Mouse (Mus musculus): Measurements from ENCODE around the gene Atrnl1. TPM values are rescaled to one million over a fixed set of nuclear protein-coding genes. Genes with fewer than 3 reads are reported as not detected.

The Atrnl1 gene
- polyA plus RNA-seq, 1 experiment from 2014 or later, result 11.0 TPM

DNA sequence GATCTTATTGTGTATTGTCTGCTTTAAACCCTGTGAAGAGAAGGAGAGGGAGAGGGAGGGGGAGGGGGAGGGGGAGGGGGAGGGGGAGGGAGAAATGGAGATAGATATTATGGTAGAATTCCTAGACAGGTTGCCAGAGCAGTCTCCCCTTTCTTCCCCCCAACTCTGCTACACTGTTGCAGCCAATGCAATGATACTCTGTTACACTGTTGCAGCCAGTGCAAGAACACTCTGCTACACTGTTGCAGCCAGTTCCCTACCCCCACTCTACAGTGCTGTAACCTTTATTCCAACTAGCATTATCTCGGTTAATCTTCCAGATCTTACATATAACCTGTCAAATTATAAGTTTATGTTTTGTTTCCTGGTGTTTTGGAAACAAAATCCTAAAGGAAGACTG is 400.8 kb downstream of the Atrnl1 start:
- no peak overlapping the region for H3K4me3 ChIP-seq
- no peak overlapping the region for H3K4me2 ChIP-seq (replicated peaks)
- no peaks in the 10 kb centered on the region for H3K4me1 ChIP-seq
- no peaks in the 10 kb centered on the region for H3K27me3 ChIP-seq (replicated peaks)
- no peak overlapping the region for H3K9ac ChIP-seq
- H3K9me3 ChIP-seq, result no peaks in the 10 kb centered on the region
- no peaks in the 10 kb centered on the region for H3K36me3 ChIP-seq
- no peak for ATAC-seq (ENCODE audit: low FRiP score, low read depth)
- 90% methylated on average over 1 of the region's 1 CpGs for WGBS
- no peak overlapping the region for H3K27ac ChIP-seq

GRCm38 (mm10) chr19:58015741-58016140 is 404.9 kb downstream of the Atrnl1 start:
- Histone ChIP-seq H3K27ac (no peak overlapping the region), H3K9ac (no peak overlapping the region), H3K27me3 (replicated peaks) (no peaks in the 10 kb centered on the region), H3K9me3 (no peaks in the 10 kb centered on the region), H3K4me1 (no peaks in the 10 kb centered on the region), H3K36me3 (no peaks in the 10 kb centered on the region), H3K4me3 (no peak overlapping the region), H3K4me2 (replicated peaks) (no peak overlapping the region)
- 90% methylated on average over 6 of the region's 6 CpGs for WGBS
- ATAC-seq (ENCODE audit: low FRiP score, low read depth), result no peak

DNA sequence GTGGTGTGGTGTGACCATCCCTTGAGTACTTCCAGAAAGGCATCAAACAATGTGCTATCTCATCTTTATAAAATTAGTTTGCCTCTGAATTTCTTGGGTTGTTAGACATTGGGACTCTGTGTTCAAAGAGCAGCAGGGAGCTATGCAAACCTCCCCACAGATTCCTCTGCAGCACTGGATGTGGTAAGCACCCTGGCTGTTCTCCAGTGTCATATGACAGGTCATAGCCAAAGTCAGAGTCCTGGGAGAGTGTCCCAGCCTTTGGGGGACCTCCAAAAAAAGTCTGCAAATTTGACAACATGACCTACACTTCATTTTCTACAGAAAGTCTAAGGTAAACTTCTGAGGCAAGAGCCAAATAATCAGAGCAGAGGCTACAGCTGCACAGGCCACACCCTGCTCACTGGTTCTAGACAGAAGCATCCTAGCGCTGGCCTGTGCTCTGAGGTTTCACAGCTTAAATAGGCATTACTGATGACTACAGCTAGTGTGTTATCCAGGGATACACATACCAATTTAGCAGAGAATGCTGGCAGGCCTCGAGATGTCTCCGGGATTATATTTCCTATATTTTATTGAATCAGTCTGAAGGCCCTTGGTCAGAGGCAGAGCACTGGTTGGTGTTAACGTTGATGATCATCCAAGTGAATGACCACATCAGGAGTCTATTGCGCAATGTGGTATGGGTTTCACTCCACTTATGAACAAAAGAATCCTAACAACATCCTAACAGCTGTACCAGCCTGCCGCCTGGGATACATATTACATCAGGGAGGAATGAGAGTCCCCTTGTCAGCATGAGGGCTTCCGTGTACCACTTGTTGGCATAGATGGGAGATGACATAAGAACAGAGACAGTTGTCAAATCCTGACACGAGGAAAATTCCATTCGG is 406.0 kb downstream of the Atrnl1 start:
- Histone ChIP-seq H3K4me1 (no peaks in the 10 kb centered on the region), H3K4me2 (replicated peaks) (no peak overlapping the region), H3K9ac (no peak overlapping the region), H3K27ac (no peak overlapping the region), H3K36me3 (no peaks in the 10 kb centered on the region), H3K9me3 (no peaks in the 10 kb centered on the region), H3K27me3 (replicated peaks) (no peaks in the 10 kb centered on the region), H3K4me3 (no peak overlapping the region)
- 91% methylated on average over 9 of the region's 9 CpGs for WGBS
- no peak for ATAC-seq (ENCODE audit: low FRiP score, low read depth)

DNA sequence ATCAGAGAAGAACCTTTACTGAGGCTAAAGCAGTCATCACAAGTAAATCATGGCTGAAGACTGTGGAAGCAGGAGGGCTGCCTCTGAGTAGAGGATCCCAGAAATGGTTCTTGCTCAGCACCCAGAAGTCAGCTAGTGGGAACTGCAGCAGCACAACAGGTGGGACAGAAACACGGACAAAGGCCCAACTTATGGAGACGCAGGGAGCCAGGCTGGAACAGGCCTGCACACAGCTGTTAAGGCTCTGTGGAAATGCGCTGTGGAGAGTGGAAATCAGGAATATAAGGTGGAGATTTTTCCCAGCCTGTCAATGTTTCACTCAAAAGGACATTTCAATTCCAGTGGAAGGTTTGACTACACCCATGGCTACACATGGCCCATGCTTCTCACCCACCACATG is 406.6 kb downstream of the Atrnl1 start:
- H3K27me3 ChIP-seq (replicated peaks), result no peaks in the 10 kb centered on the region
- no peak overlapping the region for H3K9ac ChIP-seq
- no peak for ATAC-seq (ENCODE audit: low FRiP score, low read depth)
- H3K36me3 ChIP-seq, result no peaks in the 10 kb centered on the region
- no peaks in the 10 kb centered on the region for H3K4me1 ChIP-seq
- H3K4me2 ChIP-seq (replicated peaks), result no peak overlapping the region
- no peak overlapping the region for H3K4me3 ChIP-seq
- no peaks in the 10 kb centered on the region for H3K9me3 ChIP-seq
- H3K27ac ChIP-seq, result no peak overlapping the region
- WGBS, result 91% methylated on average over 3 of the region's 3 CpGs

DNA sequence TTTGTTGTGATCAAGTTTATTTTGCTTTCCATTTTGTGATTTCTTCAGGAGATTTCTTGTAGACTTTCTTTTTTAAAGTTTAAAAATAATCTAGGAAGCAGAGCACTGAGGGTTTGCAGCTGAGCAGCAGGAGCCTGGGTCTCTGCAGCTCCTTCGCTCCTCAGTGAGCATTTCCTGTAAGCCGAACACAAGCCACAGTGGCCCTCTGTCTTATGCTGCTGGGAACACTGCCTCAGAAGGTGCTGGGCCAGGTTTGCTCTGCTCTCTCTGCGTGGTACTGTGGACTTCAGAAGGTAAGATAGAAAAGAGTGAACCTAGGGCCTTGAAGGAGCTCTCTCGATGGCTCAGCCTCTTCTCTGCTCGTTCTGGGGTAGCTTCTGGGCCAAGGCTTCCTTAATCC is 407.9 kb downstream of the Atrnl1 start:
- no peak for ATAC-seq (ENCODE audit: low FRiP score, low read depth)
- Histone ChIP-seq H3K27me3 (replicated peaks) (no peaks in the 10 kb centered on the region), H3K36me3 (no peaks in the 10 kb centered on the region), H3K9ac (no peak overlapping the region), H3K4me1 (no peaks in the 10 kb centered on the region), H3K4me2 (replicated peaks) (no peak overlapping the region), H3K4me3 (no peak overlapping the region), H3K9me3 (no peaks in the 10 kb centered on the region), H3K27ac (no peak overlapping the region)
- WGBS, result 78% methylated on average over 5 of the region's 5 CpGs

DNA sequence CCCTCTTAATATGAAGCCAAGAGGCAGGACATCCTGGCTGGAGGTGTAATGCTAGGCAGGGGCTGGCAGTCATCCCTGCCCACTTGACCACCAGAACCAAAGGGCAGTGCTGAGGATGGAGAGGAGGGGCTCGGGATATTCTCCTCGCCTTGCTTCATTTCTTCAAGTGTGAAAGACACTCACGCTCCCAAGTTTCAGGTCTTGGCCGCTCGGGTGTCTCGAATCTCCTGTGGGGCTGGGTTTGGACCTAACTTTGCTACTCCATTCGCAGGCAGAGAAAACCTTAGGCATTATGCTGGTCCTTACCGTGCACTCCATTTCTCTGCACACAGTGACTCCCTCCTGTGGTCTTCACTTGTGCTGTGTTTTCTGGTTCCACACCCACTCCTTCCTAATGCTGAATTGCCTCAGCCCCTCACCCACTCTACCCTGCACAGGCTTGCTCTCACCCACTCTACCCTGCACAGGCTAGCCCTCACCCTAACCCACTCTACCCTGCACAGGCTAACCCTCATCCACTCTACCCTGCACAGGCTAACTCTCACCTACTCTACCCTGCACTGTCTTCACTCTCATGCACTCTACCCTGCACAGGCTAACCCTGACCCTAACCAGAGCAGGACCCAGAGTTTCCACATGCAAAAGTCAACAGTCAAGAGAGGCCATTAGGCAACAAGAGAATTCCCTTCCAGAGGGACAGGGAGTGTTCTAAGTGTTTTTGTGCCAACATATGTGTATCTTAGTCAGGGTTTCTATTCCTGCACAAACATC is 410.9 kb downstream of the Atrnl1 start:
- WGBS, result 97% methylated on average over 8 of the region's 8 CpGs
- Histone ChIP-seq H3K27ac (no peak overlapping the region), H3K4me2 (replicated peaks) (no peak overlapping the region), H3K27me3 (replicated peaks) (no peaks in the 10 kb centered on the region), H3K4me1 (no peaks in the 10 kb centered on the region), H3K9ac (no peak overlapping the region), H3K9me3 (no peaks in the 10 kb centered on the region), H3K4me3 (no peak overlapping the region), H3K36me3 (no peaks in the 10 kb centered on the region)
- ATAC-seq (ENCODE audit: low FRiP score, low read depth), result no peak

GRCm38 (mm10) chr19:58023216-58023825 is 412.5 kb downstream of the Atrnl1 start:
- 84% methylated on average over 14 of the region's 14 CpGs for WGBS
- no peak for ATAC-seq (ENCODE audit: low FRiP score, low read depth)
- no peaks in the 10 kb centered on the region for H3K27me3 ChIP-seq (replicated peaks)

DNA sequence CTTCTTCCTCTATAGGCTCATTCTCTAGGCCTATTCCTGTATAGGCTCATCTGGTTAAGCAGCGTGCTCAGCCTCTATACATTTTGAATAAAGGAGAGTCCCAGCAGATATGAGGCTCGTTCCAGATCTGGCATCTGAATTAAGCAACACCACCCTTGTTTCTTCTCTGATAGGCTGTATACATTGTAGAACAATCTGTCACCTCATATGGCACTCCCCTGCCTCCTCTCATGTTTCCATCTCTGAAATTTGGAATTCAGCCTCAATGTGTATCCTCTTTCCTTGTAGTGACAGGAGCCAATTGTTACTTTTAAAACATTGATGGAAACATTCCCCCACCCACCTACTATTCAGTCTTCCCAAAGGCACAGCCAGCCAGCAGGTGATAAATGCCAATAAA is 414.2 kb downstream of the Atrnl1 start:
- WGBS, result 90% methylated on average over 2 of the region's 2 CpGs
- H3K36me3 ChIP-seq, result no peaks in the 10 kb centered on the region
- H3K4me2 ChIP-seq (replicated peaks), result no peak overlapping the region
- no peak overlapping the region for H3K4me3 ChIP-seq
- ATAC-seq (ENCODE audit: low FRiP score, low read depth), result no peak
- H3K27me3 ChIP-seq (replicated peaks), result no peaks in the 10 kb centered on the region
- no peak overlapping the region for H3K9ac ChIP-seq
- H3K27ac ChIP-seq, result no peak overlapping the region; the same call in 1 of the 2 replicates
- no peaks in the 10 kb centered on the region for H3K9me3 ChIP-seq
- no peaks in the 10 kb centered on the region for H3K4me1 ChIP-seq

More at GRCm38 (mm10) chr19:58023216-58023825, 412.5 kb downstream of the Atrnl1 start:
- Histone ChIP-seq H3K9ac (no peak overlapping the region), H3K9me3 (no peaks in the 10 kb centered on the region), H3K4me1 (no peaks in the 10 kb centered on the region), H3K4me2 (replicated peaks) (no peak overlapping the region), H3K4me3 (no peak overlapping the region), H3K27ac (no peak overlapping the region), H3K36me3 (no peaks in the 10 kb centered on the region)

- H3K27ac ChIP-seq, result no peak overlapping the region
- no peaks in the 10 kb centered on the region for H3K4me1 ChIP-seq
- peaks cover 6% of the 10 kb centered on the region; the same call in 1 of the 2 replicates for H3K9me3 ChIP-seq
- WGBS, result 71% methylated on average over 2 of the region's 2 CpGs
- ATAC-seq (ENCODE audit: low FRiP score, low read depth), result no peak
- H3K27me3 ChIP-seq (replicated peaks), result no peaks in the 10 kb centered on the region
- H3K36me3 ChIP-seq, result no peaks in the 10 kb centered on the region
- no peak overlapping the region for H3K9ac ChIP-seq
- no peak overlapping the region for H3K4me3 ChIP-seq
- no peak overlapping the region for H3K4me2 ChIP-seq (replicated peaks)
Measured at GRCm38 (mm10) chr19:58029661-58030060, 418.8 kb downstream of the Atrnl1 start.

DNA sequence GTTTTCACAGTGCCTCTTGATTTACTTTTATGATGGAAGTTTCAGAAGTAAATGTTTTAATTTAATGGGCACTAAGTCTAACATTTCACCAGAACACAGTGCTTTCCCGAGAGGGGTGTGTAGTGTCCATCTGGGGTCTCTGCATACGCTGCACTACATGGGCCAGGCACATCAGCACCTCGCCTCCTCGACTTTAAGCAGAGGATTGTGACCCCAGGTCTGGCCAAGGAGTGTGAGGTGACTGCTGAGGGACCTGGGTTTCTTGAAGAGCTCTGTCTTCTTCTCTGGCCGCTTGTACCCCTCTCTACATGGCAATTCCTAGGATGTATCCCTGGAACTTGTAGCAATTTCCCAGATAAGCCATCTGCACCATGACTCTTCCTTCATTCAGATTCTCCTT is 422.4 kb downstream of the Atrnl1 start:
- ATAC-seq (ENCODE audit: low FRiP score, low read depth), result no peak

DNA sequence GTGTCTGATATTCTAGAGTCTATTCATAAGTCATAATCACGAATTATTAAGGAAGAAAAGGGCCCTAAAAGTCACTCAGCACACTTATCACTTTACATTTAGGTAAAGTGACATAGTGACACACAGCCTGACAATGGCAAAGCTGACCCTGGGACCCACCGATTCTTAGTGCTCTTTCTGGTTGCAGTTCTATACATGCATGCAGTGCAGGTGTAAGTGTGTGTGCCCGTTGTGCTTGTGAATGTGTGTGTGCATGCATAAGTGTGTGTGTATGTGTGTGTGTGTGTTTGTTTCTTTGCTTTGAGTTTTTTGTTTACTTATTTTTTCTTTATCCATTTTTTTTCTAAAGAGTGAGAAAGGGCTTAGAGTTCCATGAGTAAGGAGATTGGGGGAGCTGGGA is 425.3 kb downstream of the Atrnl1 start:
- Histone ChIP-seq H3K9me3 (no peaks in the 10 kb centered on the region), H3K4me3 (no peak overlapping the region), H3K27ac (no peak overlapping the region), H3K9ac (no peak overlapping the region), H3K4me2 (replicated peaks) (no peak overlapping the region), H3K36me3 (no peaks in the 10 kb centered on the region), H3K4me1 (no peaks in the 10 kb centered on the region), H3K27me3 (replicated peaks) (no peaks in the 10 kb centered on the region)
- ATAC-seq (ENCODE audit: low FRiP score, low read depth), result no peak
- 83% methylated on average over 3 of the region's 3 CpGs for WGBS

More for the DNA sequence above, 422.4 kb downstream of the Atrnl1 start:
- WGBS, result 92% methylated on average over 5 of the region's 5 CpGs
- Histone ChIP-seq H3K27me3 (replicated peaks) (no peaks in the 10 kb centered on the region), H3K4me1 (no peaks in the 10 kb centered on the region), H3K4me3 (no peak overlapping the region), H3K27ac (no peak overlapping the region), H3K9me3 (peaks cover 6% of the 10 kb centered on the region; the same call in 1 of the 2 replicates), H3K4me2 (replicated peaks) (no peak overlapping the region), H3K36me3 (no peaks in the 10 kb centered on the region), H3K9ac (no peak overlapping the region)

DNA sequence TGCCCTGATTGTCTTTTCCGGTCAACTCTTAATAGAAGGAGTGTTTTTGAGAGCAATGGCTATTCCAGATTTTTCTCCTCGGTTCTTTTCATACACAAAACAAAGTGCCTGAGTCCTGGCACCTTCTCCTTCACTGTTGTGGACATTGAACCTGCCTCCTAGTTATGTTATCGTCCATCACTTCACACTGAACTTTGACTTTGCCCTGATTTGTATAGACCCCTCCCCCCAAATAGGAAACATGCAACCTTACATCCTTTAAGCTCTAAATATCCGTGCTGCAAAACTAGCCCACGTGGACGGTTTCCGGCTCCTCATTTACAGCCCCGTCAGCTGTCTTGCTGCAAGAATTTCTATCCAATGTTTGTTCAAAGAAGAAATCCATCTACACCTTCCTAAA is 432.3 kb downstream of the Atrnl1 start:
- Histone ChIP-seq H3K4me1 (no peaks in the 10 kb centered on the region), H3K9me3 (no peaks in the 10 kb centered on the region), H3K36me3 (no peaks in the 10 kb centered on the region), H3K27me3 (replicated peaks) (0 out of 2 replicates have a peak, but pooled peaks cover 4% of the 10 kb centered on the region), H3K4me2 (replicated peaks) (no peak overlapping the region), H3K9ac (no peak overlapping the region), H3K4me3 (no peak overlapping the region), H3K27ac (no peak overlapping the region)
- no peak for ATAC-seq (ENCODE audit: low FRiP score, low read depth)
- WGBS, result 88% methylated on average over 8 of the region's 8 CpGs
